Mouse (Mus musculus) myocyte (in vitro differentiated cells): ENCODE measurements around the gene Frg2f1. TPM values are rescaled to one million over a fixed set of nuclear protein-coding genes. Genes with fewer than 3 reads are reported as not detected.

ENCODE experiments used
- H3K27me3 ChIP-seq: one replicate; pipeline ENCODE4 v1.6.1; 2011; ENCODE audit not compliant: control insufficient read depth, insufficient read depth, insufficient read length
- H3K36me3 ChIP-seq: one replicate; pipeline ENCODE4 v1.6.1; 2011; ENCODE audit not compliant: control insufficient read depth, insufficient read depth
- H3K4me2 ChIP-seq: one replicate; pipeline ENCODE4 v1.6.1; 2011; ENCODE audit warnings: low read depth, control low read depth
- H3K4me3 ChIP-seq: one replicate; pipeline ENCODE4 v1.5.1; 2011; ENCODE audit warnings: mild to moderate bottlenecking, control low read depth, moderate library complexity
- H3K79me2 ChIP-seq: one replicate; pipeline ENCODE4 v1.6.1; 2011; ENCODE audit not compliant: control insufficient read depth, insufficient read depth
- H3ac ChIP-seq: one replicate; pipeline ENCODE4 v1.6.1; 2011; ENCODE audit not compliant: control insufficient read depth, insufficient read length
- CEBPB ChIP-seq: IDR thresholded peaks from 2 replicates; pipeline ENCODE4 v1.6.1; 2011; ENCODE audit warnings: mild to moderate bottlenecking, moderate library complexity; ENCODE audit not compliant: poor library complexity, insufficient read depth, severe bottlenecking
- E2F4 ChIP-seq: IDR thresholded peaks from one replicate; pipeline ENCODE4 v1.6.1; 2011; ENCODE audit warnings: mild to moderate bottlenecking, control low read depth, moderate library complexity; ENCODE audit not compliant: insufficient read depth
- MAX ChIP-seq: IDR thresholded peaks from one replicate; pipeline ENCODE4 v1.6.1; 2011; ENCODE audit warnings: low read depth, mild to moderate bottlenecking, control low read depth
- MYOD1 ChIP-seq, 3 experiments: IDR thresholded peaks; one replicate each; pipeline ENCODE4 v1.6.1; 2011; ENCODE audit warnings: control low read depth in 2 of 3, low read depth in 2 of 3, mild to moderate bottlenecking in 2 of 3, moderate library complexity in 1 of 3; ENCODE audit not compliant: insufficient read length in 2 of 3, control insufficient read depth in 1 of 3
- MYOG ChIP-seq, 3 experiments: IDR thresholded peaks; one replicate each; pipeline ENCODE4 v1.6.1; 2011; ENCODE audit warnings: control low read depth in 2 of 3, low read depth in 2 of 3, mild to moderate bottlenecking in 2 of 3; ENCODE audit not compliant: insufficient read length in 2 of 3, control insufficient read depth in 1 of 3, insufficient read depth in 1 of 3
- POLR2A ChIP-seq: IDR thresholded peaks from one replicate; pipeline ENCODE4 v1.6.1; 2011; ENCODE audit warnings: low read depth, mild to moderate bottlenecking, control low read depth, moderate library complexity; ENCODE audit not compliant: insufficient read length
- POLR2AphosphoS2 ChIP-seq: IDR thresholded peaks from one replicate; pipeline ENCODE4 v1.6.1; 2011; ENCODE audit warnings: low read depth, control low read depth; ENCODE audit not compliant: insufficient read length
- REST ChIP-seq: IDR thresholded peaks from one replicate; pipeline ENCODE4 v1.6.1; 2011; ENCODE audit warnings: mild to moderate bottlenecking, control low read depth, moderate library complexity; ENCODE audit not compliant: insufficient read depth, insufficient read length
- SRF ChIP-seq: IDR thresholded peaks from one replicate; pipeline ENCODE4 v1.6.1; 2011; ENCODE audit warnings: low read depth; ENCODE audit not compliant: control insufficient read depth, insufficient read length
- TCF12 ChIP-seq: IDR thresholded peaks from one replicate; pipeline ENCODE4 v1.6.1; 2011; ENCODE audit warnings: mild to moderate bottlenecking, control low read depth; ENCODE audit not compliant: poor library complexity, insufficient read depth, severe bottlenecking
- TCF3 ChIP-seq: IDR thresholded peaks from one replicate; pipeline ENCODE4 v1.6.1; 2011; ENCODE audit warnings: low read depth, control low read depth; ENCODE audit not compliant: insufficient read length
- USF1 ChIP-seq: IDR thresholded peaks from one replicate; pipeline ENCODE4 v1.6.1; 2011; ENCODE audit warnings: low read depth, mild to moderate bottlenecking, control low read depth, moderate library complexity
- polyA plus RNA-seq: library from polyadenylated mRNA; unstranded; fragments of >200 nt; fragmentation: generic; extraction: Trizol; gene quantifications from one replicate; pipeline ENCODE4 v1.2.1, GENCODE M21; 2012; ENCODE audit warnings: missing spikeins

Frg2f1 gene
- 3.3 TPM for polyA plus RNA-seq

DNA sequence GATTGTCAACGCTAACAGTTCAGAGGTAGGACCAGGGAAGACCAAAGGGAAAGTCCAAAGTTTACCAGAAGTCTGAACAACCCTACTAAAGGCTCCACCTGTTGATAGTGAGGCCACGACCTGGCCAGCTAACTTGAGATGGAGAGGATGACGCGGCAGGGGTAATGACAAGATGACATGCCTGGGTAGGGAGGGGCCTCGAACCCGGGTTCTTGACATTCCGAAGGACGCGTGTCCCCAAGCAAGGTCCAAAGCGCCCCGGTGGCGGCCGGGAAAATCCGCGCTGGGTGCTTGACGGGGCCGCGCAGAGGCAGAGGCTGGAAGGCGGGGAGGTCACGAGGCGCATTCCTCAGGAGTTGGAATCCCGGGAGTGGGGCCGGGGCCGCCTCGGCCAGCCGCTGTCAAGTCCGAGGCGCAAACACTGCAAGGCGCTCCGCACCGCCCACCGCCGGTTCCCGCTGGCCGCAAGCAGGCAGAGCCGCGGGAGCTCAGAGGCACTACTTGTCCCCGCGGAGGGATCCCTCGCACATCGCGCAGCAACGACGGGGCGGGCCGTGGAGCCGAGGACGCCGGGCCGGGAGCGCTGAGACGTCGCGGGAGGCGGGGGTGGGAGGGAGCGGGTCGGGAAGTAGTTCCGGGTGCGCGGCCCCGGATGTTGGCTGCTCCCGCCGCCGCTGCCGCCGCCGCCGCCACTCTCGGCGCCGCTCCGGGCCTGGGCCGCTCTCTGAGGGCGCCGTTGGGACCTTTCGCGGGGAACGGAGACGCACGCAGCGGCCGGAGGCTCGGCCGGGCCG is at the start of gene Frg2f1:
TSS of gene Frg2f1 (minus strand) at position 499 of the 794 bp plus-strand sequence.
- TF ChIP-seq TCF3, result peak; percentile 4
- TF ChIP-seq POLR2A, result peak; percentile 67
- TF ChIP-seq MAX, result no peak
- TF ChIP-seq MYOD1 (IDR thresholded peaks at IDR 0.05; ENCODE audit: control insufficient read depth in 1 of 3, insufficient read length in 2 of 3, low read depth in 2 of 3), result peak in 1 of 3 experiments; percentile 60
- TF ChIP-seq CEBPB, result no peak
- TF ChIP-seq E2F4, result peak; percentile 4
- peak in 2 of 3 experiments; percentile 27 to 84 for TF ChIP-seq MYOG (IDR thresholded peaks at IDR 0.05; ENCODE audit: control insufficient read depth in 1 of 3, insufficient read depth in 1 of 3, insufficient read length in 2 of 3, low read depth in 2 of 3)
- TF ChIP-seq TCF12, result no peak
- H3K36me3 ChIP-seq, result no peaks in the 10 kb centered on the region
- no peaks in the 10 kb centered on the region for H3K27me3 ChIP-seq

DNA sequence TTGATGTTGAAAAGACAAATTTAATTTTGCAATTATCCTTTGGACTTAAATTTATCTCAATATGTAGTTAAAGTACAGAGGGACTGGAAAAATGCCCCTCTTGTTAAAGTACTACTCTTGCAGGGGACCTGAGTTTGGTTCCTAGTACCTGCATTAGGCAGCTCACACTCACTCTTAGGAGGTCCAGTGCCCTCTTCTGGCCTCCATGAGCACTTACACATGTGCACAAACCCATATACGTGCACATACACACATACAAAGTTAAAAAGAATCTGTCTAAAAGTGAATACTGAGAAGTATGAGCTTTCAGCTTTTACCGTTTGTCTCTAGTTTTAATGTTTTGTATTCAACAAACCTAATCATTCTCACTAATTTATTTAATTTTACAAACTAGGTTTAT is 48.7 kb upstream of the Frg2f1 start:
- Histone ChIP-seq H3K36me3 (peaks cover 28% of the 10 kb centered on the region), H3K27me3 (no peaks in the 10 kb centered on the region)

More for the DNA sequence above, at the start of gene Frg2f1:
- Histone ChIP-seq H3K4me3 (peak within 1 kb of the TSS; percentile 44), H3K4me2 (peak within 1 kb of the TSS; percentile 99), H3K79me2 (peaks cover 42% of the 10 kb centered on the region), H3ac (peak within 1 kb of the TSS; percentile 99)

DNA sequence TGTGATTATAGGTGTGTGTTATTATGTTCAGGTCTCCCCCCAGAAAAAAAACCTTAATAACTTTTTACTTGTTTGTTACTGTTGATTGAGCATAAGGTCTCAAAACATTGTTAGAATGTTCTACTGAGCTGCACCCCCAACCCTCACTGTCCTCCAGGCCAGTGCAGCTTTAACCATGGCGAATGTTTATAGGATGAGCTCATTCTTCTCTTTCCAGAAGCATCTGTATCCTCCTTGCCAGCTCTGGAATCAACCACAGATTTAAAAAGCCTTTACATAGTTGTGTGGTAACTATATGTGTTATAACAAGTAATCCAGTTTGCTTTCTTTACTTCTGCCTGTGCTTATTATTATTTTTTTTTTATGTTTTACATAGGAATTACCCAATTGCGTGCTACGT is 36.1 kb upstream of the Frg2f1 start:
- TF ChIP-seq MYOG (IDR thresholded peaks at IDR 0.05; ENCODE audit: control insufficient read depth in 1 of 3, insufficient read depth in 1 of 3, insufficient read length in 2 of 3, low read depth in 2 of 3) (no peak), E2F4 (no peak), SRF (no peak), POLR2AphosphoS2 (no peak), REST (no peak), POLR2A (no peak), TCF12 (no peak), USF1 (no peak), TCF3 (no peak), MYOD1 (IDR thresholded peaks at IDR 0.05; ENCODE audit: control insufficient read depth in 1 of 3, insufficient read length in 2 of 3, low read depth in 2 of 3) (no peak), MAX (no peak), CEBPB (no peak)
- no peaks in the 10 kb centered on the region for H3K27me3 ChIP-seq
- peaks cover 79% of the 10 kb centered on the region for H3K79me2 ChIP-seq
- H3K4me2 ChIP-seq, result no peak overlapping the region
- peaks cover 7% of the 10 kb centered on the region for H3K36me3 ChIP-seq
- no peak overlapping the region for H3ac ChIP-seq
- no peak overlapping the region for H3K4me3 ChIP-seq

More for the DNA sequence above, 48.7 kb upstream of the Frg2f1 start:
- no peak overlapping the region for H3ac ChIP-seq
- H3K79me2 ChIP-seq, result peaks cover 76% of the 10 kb centered on the region
- TF ChIP-seq MYOD1 (IDR thresholded peaks at IDR 0.05; ENCODE audit: control insufficient read depth in 1 of 3, insufficient read length in 2 of 3, low read depth in 2 of 3) (no peak), USF1 (no peak), POLR2AphosphoS2 (no peak), CEBPB (no peak), SRF (no peak), TCF12 (no peak), POLR2A (no peak), MAX (no peak), REST (no peak), E2F4 (no peak), TCF3 (no peak)
- H3K4me2 ChIP-seq, result no peak overlapping the region
- no peak overlapping the region for H3K4me3 ChIP-seq

DNA sequence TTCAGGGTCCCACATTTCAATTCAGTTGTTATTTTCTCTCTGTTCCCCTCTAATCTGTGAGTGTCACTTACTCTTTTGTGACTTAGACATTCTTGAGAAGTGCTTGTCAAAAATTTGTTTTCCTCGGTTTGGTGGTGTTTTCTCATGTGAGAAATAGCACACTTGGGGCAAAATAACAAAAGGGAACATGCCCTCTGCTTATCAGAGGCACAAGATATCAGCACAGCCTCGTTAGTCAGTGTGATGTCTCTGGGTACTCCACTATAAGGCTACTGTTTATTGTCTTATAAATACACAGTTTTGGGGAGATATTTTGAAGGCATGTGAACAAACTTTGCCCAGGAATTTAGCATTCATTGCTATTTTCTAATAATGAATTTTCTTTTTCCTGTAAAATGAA is 35.2 kb upstream of the Frg2f1 start:
- Histone ChIP-seq H3K4me2 (no peak overlapping the region), H3K36me3 (peaks cover 7% of the 10 kb centered on the region), H3K27me3 (no peaks in the 10 kb centered on the region), H3K4me3 (no peak overlapping the region), H3K79me2 (peaks cover 79% of the 10 kb centered on the region), H3ac (no peak overlapping the region)
- TF ChIP-seq CEBPB (no peak), E2F4 (no peak), USF1 (no peak), TCF12 (no peak), POLR2A (no peak), REST (no peak), MYOG (IDR thresholded peaks at IDR 0.05; ENCODE audit: control insufficient read depth in 1 of 3, insufficient read depth in 1 of 3, insufficient read length in 2 of 3, low read depth in 2 of 3) (no peak), TCF3 (no peak), MYOD1 (IDR thresholded peaks at IDR 0.05; ENCODE audit: control insufficient read depth in 1 of 3, insufficient read length in 2 of 3, low read depth in 2 of 3) (no peak), MAX (no peak), POLR2AphosphoS2 (no peak)
